Mouse (Mus musculus): ENCODE data around the gene Myl7. TPM values are rescaled to one million over a fixed set of nuclear protein-coding genes. Genes with fewer than 3 reads are reported as not detected.
"Not testable (repeated sequence)": the region's sequence is repeated elsewhere in the genome, so short reads cannot be mapped to it uniquely, and the experiment has no call there.

Gene Myl7
- polyA plus RNA-seq (2016; fragmentation: Nextera tagmentation; extraction: Ambion mirVana) = 5,530 and 5,941 TPM in 2 replicates

- 23% methylated on average over 5 of the region's 5 CpGs for WGBS
- peaks cover 68% of the 10 kb centered on the region for H3K4me1 ChIP-seq (replicated peaks)
- peak within 1 kb of the TSS; percentile 56 for H3K4me3 ChIP-seq
- H3K9ac ChIP-seq = peak within 1 kb of the TSS; percentile 87
- H3K4me2 ChIP-seq = peak within 1 kb of the TSS; percentile 77
- peaks cover 19% of the 10 kb centered on the region for H3K27me3 ChIP-seq (replicated peaks)
- 0 out of 2 replicates have a peak, but pooled peaks cover 13% of the 10 kb centered on the region for H3K36me3 ChIP-seq
- ATAC-seq (ENCODE audit: insufficient number of reproducible peaks, low FRiP score) = peak; percentile 58; the same call in 1 of the 2 replicates
- no peaks in the 10 kb centered on the region for H3K9me3 ChIP-seq (replicated peaks)
- peak within 1 kb of the TSS; percentile 92 for H3K27ac ChIP-seq (ENCODE audit: poor library complexity, severe bottlenecking)
Observed at GRCm38 (mm10) chr11:5898531-5898930, at the start of gene Myl7. Gene Myl7, minus strand, starts transcription at chr11:5898782.

GRCm38 (mm10) chr11:5947796-5948195 is 49.2 kb upstream of the Myl7 start:
- peaks cover 18% of the 10 kb centered on the region for H3K4me1 ChIP-seq (replicated peaks)
- 46% methylated on average over 4 of the region's 4 CpGs for WGBS
- H3K9ac ChIP-seq = no peak overlapping the region

GRCm38 (mm10) chr11:5945096-5945495 is 46.5 kb upstream of the Myl7 start:
- H3K36me3 ChIP-seq = no peaks in the 10 kb centered on the region
- no peaks in the 10 kb centered on the region for H3K27me3 ChIP-seq (replicated peaks)
- ATAC-seq (ENCODE audit: insufficient number of reproducible peaks, low FRiP score) = no peak
- H3K4me2 ChIP-seq = no peak overlapping the region
- no peak overlapping the region for H3K9ac ChIP-seq
- WGBS = 70% methylated on average over 2 of the region's 2 CpGs
- no peak overlapping the region for H3K4me3 ChIP-seq
- H3K27ac ChIP-seq (ENCODE audit: poor library complexity, severe bottlenecking) = no peak overlapping the region
- H3K4me1 ChIP-seq (replicated peaks) = peaks cover 12% of the 10 kb centered on the region
- H3K9me3 ChIP-seq (replicated peaks) = peaks cover 3% of the 10 kb centered on the region; the same call in 1 of the 2 replicates

More at GRCm38 (mm10) chr11:5947796-5948195, 49.2 kb upstream of the Myl7 start:
- Histone ChIP-seq H3K4me2 (no peak overlapping the region), H3K36me3 (no peaks in the 10 kb centered on the region), H3K27me3 (replicated peaks) (no peaks in the 10 kb centered on the region), H3K4me3 (no peak overlapping the region), H3K27ac (ENCODE audit: poor library complexity, severe bottlenecking) (no peak overlapping the region), H3K9me3 (replicated peaks) (peaks cover 3% of the 10 kb centered on the region; the same call in 1 of the 2 replicates)
- no peak for ATAC-seq (ENCODE audit: insufficient number of reproducible peaks, low FRiP score)

GRCm38 (mm10) chr11:5942966-5943365 is 44.4 kb upstream of the Myl7 start:
- Histone ChIP-seq H3K4me3 (no peak overlapping the region), H3K27ac (ENCODE audit: poor library complexity, severe bottlenecking) (no peak overlapping the region), H3K9ac (no peak overlapping the region), H3K9me3 (replicated peaks) (peaks cover 3% of the 10 kb centered on the region; the same call in 1 of the 2 replicates), H3K27me3 (replicated peaks) (no peaks in the 10 kb centered on the region), H3K4me1 (replicated peaks) (no peaks in the 10 kb centered on the region), H3K36me3 (no peaks in the 10 kb centered on the region), H3K4me2 (no peak overlapping the region)
- WGBS = 76% methylated on average over 6 of the region's 6 CpGs
- no peak for ATAC-seq (ENCODE audit: insufficient number of reproducible peaks, low FRiP score)

- not testable (repeated sequence) for H3K27me3 ChIP-seq (replicated peaks); H3K4me2 ChIP-seq; H3K27ac ChIP-seq (ENCODE audit: poor library complexity, severe bottlenecking); ATAC-seq (ENCODE audit: insufficient number of reproducible peaks, low FRiP score); H3K9ac ChIP-seq; H3K36me3 ChIP-seq; H3K4me3 ChIP-seq; H3K4me1 ChIP-seq (replicated peaks)
- 90% methylated on average over 11 of the region's 11 CpGs for WGBS
- H3K9me3 ChIP-seq (replicated peaks) = peaks cover 16% of the 10 kb centered on the region
Observed at GRCm38 (mm10) chr11:5934531-5934930, 35.9 kb upstream of the Myl7 start.

- H3K4me3 ChIP-seq; H3K36me3 ChIP-seq; ATAC-seq (ENCODE audit: insufficient number of reproducible peaks, low FRiP score); H3K9ac ChIP-seq; H3K27ac ChIP-seq (ENCODE audit: poor library complexity, severe bottlenecking); H3K4me1 ChIP-seq (replicated peaks); H3K27me3 ChIP-seq (replicated peaks); H3K4me2 ChIP-seq: not testable (repeated sequence)
- peaks cover 16% of the 10 kb centered on the region for H3K9me3 ChIP-seq (replicated peaks)
- 83% methylated on average over 6 of the region's 6 CpGs for whole genome bisulfite sequencing
Observed at GRCm38 (mm10) chr11:5931947-5932346, 33.4 kb upstream of the Myl7 start.

GRCm38 (mm10) chr11:5930578-5930977 is 32.0 kb upstream of the Myl7 start:
- ATAC-seq (ENCODE audit: insufficient number of reproducible peaks, low FRiP score) = no peak
- Histone ChIP-seq H3K4me1 (replicated peaks) (no peaks in the 10 kb centered on the region), H3K9ac (no peak overlapping the region), H3K27ac (ENCODE audit: poor library complexity, severe bottlenecking) (no peak overlapping the region), H3K27me3 (replicated peaks) (no peaks in the 10 kb centered on the region), H3K36me3 (no peaks in the 10 kb centered on the region), H3K9me3 (replicated peaks) (peaks cover 16% of the 10 kb centered on the region), H3K4me3 (no peak overlapping the region), H3K4me2 (no peak overlapping the region)
- 75% methylated on average over 1 of the region's 1 CpGs for WGBS

GRCm38 (mm10) chr11:5926696-5927220 is 28.2 kb upstream of the Myl7 start:
- no peak overlapping the region for H3K9ac ChIP-seq
- WGBS = 77% methylated on average over 3 of the region's 3 CpGs
- H3K36me3 ChIP-seq = no peaks in the 10 kb centered on the region
- H3K27ac ChIP-seq (ENCODE audit: poor library complexity, severe bottlenecking) = no peak overlapping the region
- no peak overlapping the region for H3K4me3 ChIP-seq
- no peak overlapping the region for H3K4me2 ChIP-seq
- no peak for ATAC-seq (ENCODE audit: insufficient number of reproducible peaks, low FRiP score)
- H3K4me1 ChIP-seq (replicated peaks) = no peaks in the 10 kb centered on the region
- H3K27me3 ChIP-seq (replicated peaks) = no peaks in the 10 kb centered on the region
- peaks cover 5% of the 10 kb centered on the region; the same call in 1 of the 2 replicates for H3K9me3 ChIP-seq (replicated peaks)

- Histone ChIP-seq H3K9ac (no peak overlapping the region), H3K4me3 (no peak overlapping the region), H3K4me2 (no peak overlapping the region), H3K36me3 (no peaks in the 10 kb centered on the region), H3K4me1 (replicated peaks) (peaks cover 4% of the 10 kb centered on the region; the same call in 1 of the 2 replicates), H3K9me3 (replicated peaks) (no peaks in the 10 kb centered on the region), H3K27me3 (replicated peaks) (no peaks in the 10 kb centered on the region), H3K27ac (ENCODE audit: poor library complexity, severe bottlenecking) (no peak overlapping the region)
- WGBS = 64% methylated on average over 8 of the region's 8 CpGs
- no peak for ATAC-seq (ENCODE audit: insufficient number of reproducible peaks, low FRiP score)
Observed at GRCm38 (mm10) chr11:5924699-5925098, 26.1 kb upstream of the Myl7 start.

- Histone ChIP-seq H3K27ac (ENCODE audit: poor library complexity, severe bottlenecking) (no peak overlapping the region), H3K27me3 (replicated peaks) (no peaks in the 10 kb centered on the region), H3K9ac (no peak overlapping the region), H3K36me3 (no peaks in the 10 kb centered on the region), H3K4me3 (no peak overlapping the region), H3K4me1 (replicated peaks) (peaks cover 16% of the 10 kb centered on the region), H3K4me2 (0 out of 2 replicates have a peak overlapping the region, but pooled peaks have one; percentile 27), H3K9me3 (replicated peaks) (no peaks in the 10 kb centered on the region)
- 34% methylated on average over 17 of the region's 17 CpGs for WGBS
- peak; percentile 51 for ATAC-seq (ENCODE audit: insufficient number of reproducible peaks, low FRiP score)
Observed at GRCm38 (mm10) chr11:5920323-5920960, 21.9 kb upstream of the Myl7 start.

GRCm38 (mm10) chr11:5919606-5920005 is 21.0 kb upstream of the Myl7 start:
- Histone ChIP-seq H3K9ac (no peak overlapping the region), H3K4me3 (no peak overlapping the region), H3K4me2 (no peak overlapping the region), H3K4me1 (replicated peaks) (peaks cover 16% of the 10 kb centered on the region), H3K9me3 (replicated peaks) (no peaks in the 10 kb centered on the region), H3K36me3 (no peaks in the 10 kb centered on the region), H3K27ac (ENCODE audit: poor library complexity, severe bottlenecking) (no peak overlapping the region), H3K27me3 (replicated peaks) (no peaks in the 10 kb centered on the region)
- WGBS = 83% methylated on average over 4 of the region's 4 CpGs
- ATAC-seq (ENCODE audit: insufficient number of reproducible peaks, low FRiP score) = no peak

Measured in heart, embryonic 12.5 days (tissue).